Mouse (Mus musculus) telencephalon, adult 2 months (tissue): ENCODE measurements around the gene Exoc6.
"Not testable (repeated sequence)": the region's sequence is repeated elsewhere in the genome, so short reads cannot be mapped to it uniquely, and the experiment has no call there.

Source experiments
- DNase-seq: peaks from one replicate; pipeline ENCODE4 v3.0.0-alpha.2; 2011; ENCODE audit warnings: low read depth, low spot score

Gene Exoc6

DNA sequence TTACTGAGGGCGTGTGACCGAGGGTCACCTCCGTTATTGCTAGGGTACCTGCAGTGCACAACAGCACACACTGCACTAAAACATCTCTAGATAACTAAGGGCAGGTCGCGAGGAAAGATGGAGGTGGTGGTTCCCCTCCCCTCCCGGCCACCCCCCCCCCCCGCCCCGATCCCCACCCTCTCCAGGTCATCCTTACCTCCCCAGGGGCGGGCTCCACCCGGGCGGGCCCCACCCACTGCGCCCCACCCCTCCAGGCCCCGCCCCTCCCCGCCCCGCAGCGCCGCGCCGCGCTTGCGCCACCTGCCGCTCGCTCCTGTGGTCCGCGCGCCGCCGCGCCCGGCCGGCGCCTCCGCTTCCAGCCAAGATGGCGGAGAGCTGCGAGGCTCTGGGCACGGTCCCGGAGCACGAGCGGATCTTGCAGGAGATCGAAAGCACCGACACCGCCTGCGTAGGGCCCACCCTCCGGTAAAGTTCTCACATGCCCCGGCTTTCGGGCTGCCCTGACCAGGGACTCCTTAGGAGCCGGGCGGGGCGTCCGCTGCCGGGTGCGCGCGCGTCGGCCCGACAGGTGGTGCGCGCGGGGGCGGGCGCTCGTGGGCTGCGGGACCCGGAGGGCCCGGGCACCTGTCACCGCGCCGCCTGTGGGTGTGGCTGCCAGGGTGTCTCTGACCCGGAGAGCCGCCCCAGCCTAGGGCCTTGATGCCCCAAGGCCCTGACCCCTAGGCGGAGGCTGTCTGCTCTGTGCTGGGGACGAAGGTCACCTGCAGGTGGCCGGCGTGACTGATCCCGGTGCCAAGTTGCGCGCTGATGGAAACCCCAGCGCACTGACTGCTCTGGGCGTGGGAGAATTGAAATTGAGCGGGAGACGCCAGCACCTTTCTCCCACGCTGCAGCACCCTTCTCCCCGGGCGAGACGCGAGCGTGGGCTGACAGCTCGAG is at the start of gene Exoc6:
TSS of gene Exoc6 (plus strand) at position 318 of the 939 bp plus-strand sequence.
- DNase-seq: no peak

DNA sequence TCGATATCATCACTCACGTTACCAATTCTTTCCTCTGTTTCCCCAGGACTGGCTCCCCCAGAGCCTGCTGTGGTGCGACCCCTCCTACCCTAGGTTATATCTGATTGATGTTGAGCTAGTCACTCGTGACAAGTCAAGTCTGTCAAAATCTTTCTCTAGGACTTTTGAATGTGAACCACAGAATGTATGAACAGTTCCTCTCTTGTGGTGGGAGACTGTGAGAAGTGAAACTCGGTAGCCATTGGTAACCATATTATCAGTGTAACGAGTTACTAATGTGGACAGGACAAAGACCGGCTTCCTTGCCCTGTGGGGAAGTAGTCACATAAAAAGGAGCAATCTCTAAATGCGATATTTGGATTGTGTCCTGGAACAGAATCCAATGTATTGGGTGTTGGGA is 47.2 kb upstream of the Exoc6 start:
- no peak for DNase-seq

DNA sequence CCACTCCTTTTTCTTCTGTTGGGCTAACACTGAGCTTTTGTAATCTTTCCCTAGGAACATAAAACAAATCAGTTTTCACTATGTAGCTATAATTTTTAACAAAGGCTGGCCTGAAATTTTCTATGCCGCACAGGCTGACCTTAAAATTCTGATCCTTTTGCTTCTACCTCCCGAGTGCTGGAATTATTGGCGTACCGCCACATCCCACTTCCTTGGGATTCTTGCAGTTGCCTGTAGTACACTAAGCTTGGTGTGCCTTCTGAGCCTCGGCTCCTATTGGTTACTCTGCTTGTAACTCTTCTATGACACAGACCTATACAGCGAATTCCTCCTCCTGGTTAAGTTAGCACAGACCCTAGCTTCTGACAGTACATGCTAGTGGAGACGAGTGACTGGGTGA is 44.2 kb upstream of the Exoc6 start:
- no peak for DNase-seq

DNA sequence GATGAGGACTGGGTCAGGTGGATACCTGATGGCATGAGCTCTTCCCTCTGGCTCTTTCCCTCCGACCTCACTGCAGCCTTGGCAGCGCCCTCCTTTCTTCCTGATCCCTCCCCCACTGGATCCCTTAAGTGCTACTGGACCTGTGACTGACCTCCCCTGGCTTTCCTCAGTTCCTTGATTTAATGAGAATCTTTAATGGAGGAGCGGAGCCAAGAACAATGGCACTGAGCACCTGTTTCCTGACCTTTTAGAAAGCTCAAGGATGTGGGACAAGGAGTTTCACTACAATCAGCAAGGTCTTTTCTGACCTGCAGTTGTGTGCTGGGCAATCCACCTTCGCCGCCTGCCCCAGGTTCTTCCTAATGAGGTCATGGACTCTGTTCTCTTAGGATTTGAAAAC is 43.6 kb upstream of the Exoc6 start:
- no peak for DNase-seq

DNA sequence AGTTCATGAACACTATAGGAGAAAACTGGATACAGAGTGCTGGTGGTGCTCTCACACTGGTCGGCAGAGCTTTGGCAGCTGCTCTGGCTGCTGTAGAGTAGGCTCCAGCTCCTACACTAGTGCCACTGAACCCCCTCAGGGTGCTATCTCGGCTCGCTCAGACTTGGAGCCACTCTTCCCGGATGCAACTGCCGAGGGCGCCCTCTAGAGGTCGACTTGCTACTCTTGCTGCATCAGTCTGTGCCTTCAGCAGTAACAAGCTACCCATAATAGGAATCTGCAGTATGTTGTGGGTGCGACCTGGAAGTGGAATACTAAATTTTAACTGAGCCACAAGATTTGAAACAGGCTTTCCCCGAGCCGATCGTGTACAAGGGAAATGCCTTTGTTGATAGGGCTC is 40.5 kb upstream of the Exoc6 start:
- no peak for DNase-seq

DNA sequence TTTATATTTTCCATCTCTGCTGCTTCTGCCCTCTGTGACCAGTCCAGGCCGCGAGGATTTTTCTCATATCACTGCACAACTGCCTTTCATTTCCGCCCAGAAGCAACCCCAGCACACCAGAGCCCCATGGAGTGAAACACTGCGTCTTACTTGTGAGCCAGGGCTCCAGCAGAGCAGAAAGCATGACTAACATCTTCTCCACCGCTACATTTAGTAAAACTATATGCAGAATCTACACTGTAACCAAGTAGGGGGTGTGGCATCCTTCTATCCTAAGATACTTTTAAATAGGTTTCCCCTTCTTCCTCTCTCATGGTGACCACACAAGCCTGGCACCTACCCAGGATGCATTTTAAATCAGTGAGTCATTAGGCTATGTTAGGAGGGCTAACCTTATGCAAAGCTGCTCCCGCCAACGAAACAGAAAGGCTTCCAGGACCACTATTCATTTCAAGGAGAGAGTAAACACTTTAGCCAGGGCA is 35.4 kb upstream of the Exoc6 start:
- DNase-seq: no peak

DNA sequence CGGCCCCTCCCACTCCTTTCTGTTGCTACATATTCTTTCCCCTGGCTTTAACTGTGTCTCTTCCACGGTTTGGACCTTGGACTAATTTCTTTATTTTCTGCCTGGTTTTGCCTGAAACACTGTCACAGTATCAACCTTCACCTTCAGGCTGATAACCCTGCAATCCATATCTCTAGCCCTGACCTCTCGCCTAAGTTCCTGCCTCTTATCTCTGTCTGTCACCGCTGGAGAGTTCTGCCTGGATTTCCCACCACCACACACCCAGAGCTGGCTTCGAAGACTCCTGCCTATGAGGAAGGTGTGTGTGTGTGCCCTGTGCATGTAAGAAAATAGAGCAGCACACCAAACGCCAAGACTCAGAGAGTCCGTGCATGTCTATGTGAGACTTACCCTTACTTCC is 32.8 kb upstream of the Exoc6 start:
- DNase-seq: no peak

DNA sequence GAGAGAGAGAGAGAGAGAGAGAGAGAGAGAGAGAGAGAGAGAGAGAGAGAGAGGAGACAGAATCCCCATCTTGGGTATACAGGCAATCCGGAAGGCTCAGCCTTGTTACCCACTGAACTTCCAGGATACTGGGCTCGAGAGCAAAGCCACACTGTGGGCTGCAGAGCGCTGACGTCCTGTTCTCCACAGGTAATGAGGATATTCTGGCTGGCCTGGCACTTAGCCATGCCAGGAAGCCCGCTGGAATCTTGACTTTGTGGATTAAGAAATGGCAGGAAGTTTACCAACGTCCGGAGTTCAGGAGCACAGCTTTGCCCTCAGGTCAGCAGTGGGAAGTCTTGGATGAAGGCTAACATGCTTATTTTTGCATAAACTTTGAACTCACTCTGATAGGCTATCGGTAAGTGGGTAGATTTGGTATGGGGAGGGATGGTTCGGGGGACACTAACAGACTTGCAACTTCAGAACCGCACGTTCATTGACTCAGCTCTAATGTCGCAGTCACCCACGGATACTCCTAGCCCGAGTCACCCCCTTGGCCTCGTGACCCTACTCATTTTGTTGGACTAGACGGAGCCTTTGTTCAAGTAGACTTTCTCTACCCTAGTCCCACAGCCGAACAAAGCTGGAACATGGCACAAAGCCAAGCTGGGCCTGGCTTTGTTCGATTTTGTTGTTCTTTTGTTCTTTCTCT is 29.3 kb upstream of the Exoc6 start:
- no peak for DNase-seq

DNA sequence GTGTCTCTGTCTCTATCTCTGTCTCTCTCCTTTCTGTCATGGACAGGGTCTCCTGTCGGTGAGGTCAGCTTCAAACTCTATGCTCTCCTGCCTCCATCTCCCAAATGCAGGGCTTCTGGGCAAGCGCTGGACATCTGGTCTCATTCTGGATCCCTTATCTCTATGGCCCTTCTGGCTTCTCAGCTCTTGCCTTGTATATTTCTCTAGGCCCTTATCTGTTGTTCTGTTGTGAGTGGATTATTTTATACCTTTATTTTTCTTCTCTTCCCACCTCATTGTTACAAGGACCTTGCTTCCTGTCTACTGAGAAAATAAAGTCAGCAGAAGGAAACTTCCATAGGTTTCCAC is 28.8 kb upstream of the Exoc6 start:
- no peak for DNase-seq

DNA sequence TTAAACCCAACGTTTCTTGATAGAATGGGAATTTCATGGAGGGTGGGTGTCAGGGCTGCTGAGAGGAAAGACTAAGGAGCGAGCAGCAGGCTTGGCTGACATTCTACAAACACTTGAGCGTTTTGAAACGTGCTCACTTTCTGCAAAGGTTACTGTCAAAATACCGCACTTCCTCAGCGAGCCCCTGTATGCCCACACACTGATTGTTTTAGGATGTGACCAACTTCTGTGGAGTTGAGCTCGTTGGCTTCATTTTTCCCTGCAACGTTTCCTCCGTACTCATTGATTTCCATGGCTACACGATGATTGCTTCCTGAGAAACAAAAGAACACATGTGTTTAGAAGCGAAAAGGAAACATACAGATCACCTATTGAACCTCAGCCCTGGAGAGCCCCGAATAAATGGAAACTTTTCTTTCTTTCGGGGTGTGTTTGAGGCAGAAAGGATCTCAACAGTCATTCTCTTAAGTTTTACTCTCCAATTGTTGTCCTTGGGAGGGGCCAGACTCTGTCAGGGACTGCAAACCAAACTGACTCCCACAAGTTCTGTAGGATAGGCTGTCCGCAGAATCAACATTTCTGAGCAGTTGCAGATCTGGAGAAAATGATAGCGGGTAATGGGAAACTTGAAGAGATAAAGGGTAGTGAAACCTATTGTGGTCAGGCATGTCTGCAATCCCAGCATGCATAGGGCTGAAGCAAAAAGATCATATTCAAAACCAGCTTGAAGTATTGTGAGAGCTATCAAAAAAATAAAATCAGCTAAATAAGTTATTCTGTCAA is 26.7 kb upstream of the Exoc6 start:
- no peak for DNase-seq

DNA sequence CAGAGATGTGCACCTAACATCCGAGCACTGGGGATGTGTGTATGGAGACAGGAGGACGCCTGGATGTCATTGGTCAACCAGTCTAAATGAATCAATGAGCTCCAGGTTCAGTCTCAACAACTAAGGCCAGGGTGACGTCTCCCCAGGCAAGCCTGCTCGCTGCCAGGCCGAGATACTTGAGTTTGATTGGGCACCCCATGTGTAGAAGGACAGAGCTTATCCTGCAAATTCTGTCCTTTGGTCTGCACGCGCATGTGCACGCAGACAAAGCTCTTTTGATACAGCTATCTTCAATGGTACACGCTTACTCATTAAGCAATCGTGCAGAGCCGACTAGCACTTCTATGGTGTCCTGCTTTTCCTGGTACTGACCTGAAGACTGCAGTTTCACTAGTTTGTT is 24.3 kb upstream of the Exoc6 start:
- no peak for DNase-seq

DNA sequence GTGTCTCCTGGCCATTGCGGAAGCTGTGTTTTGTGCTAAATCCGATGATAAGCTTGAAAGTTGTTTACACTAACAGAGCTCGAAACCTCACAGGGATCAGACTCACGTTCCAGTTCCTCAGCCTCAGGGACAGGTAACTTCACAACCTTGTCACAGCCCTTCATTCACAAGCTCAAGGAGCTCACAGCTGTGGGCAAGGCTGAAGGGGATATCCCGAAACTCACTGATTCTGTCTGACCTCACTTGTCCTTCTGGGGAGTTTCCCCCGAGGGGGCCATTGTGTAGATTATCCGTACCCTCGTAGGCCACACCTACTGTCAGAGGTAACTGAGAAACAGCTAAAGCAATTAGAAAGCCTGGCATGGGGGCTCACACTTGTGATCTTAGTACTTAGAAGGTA is 23.4 kb upstream of the Exoc6 start:
- DNase-seq: no peak

DNA sequence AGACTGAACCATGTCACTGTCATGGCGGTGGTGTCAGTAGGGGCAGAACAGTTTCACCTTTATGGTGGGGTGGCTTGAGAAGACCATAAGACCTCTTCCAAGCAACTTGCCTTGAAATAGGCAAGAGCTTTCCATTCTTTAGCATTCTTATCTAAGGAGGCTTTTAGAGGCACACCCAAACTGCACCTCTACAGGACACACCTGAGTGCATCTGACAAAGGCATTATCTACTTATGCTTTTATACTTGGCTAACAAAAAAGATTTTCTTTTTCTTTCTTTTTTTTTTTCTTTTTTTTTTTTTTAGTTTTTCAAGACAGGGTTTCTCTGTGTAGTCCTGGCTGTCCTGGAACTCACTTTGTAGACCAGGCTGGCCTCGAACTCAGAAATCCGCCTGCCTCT is 22.5 kb upstream of the Exoc6 start:
- DNase-seq: not testable (repeated sequence)

DNA sequence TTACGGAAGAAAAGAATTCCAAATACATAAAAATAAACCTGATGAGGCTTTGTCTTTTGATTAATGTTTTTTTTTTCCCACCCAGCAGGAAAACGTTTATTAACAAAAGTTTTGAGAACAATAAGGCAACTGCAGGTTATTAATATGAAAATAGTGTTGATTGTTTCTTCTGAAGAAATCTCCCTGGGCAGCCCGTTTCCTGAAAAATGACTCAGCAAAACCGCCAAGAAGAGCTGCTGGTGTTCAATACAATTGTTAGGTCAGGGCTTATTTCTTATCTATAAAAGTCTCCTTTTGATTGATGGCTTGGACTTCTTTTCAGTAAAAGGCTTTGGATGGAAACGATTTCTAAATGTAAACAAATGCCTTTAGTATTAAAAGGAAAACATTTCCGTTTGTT is 21.6 kb upstream of the Exoc6 start:
- DNase-seq: no peak

DNA sequence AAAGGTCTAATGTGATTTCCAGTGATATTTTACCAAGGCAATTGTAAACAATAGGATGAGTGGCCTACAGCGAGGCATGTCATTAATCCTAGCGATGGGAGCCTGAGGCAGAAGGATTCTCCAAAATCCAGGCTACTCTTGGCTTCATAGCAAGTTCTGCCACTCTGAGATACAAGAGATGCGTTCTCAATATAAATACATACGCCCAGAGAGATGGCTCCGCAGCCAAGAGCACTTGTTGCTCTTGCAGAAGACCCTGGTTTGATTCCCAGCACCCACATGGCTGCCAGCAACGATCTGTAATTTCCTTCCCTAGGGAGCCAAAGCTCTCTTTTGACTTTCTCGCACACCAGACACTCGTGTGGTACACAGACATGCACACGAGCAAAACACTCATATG is 20.9 kb upstream of the Exoc6 start:
- DNase-seq: no peak

DNA sequence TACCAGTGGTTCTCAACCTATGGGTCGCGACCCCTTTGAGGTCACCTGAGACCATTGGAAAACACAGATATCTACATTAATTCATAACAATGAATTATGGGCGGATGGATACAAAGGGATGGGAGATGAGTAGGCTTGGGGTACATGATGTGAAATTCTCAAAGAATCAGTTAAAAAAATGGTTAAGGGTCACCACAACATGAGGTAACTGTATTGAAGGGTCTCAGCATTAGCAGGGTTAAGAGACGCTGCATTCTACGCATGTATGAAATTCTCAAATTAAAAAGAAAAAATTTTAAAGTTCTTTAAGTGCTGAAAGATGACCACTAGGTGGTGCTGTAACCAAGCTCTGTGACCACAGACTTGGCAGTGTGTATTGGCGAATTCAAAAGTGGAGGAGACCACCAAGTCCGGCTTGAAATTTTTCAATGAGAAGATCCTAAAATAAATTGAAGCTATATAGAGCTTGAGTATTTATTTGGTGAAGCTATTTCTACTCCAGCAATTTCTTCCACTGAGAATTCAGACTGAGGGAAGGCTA is 20.2 kb upstream of the Exoc6 start:
- peak; percentile 34 for DNase-seq

DNA sequence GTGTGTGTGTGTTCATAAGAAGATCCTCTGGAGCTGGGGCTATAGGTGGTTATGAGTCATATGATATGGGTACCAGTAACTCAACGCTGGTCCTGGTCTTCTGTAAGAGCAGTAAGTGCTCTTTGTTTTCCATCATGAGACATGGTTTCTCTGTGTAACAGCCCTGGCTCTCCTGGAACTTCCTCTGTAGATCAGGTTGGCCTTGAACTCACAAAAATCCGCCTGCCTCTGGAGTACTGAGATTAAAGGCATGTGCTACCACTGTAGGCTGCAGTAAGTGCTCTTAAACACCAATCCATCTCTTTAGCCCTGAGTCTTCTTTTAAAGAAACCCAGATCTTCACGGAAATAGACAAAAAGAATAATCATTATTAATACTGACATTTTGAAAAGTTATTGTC is 19.6 kb upstream of the Exoc6 start:
- DNase-seq: no peak

DNA sequence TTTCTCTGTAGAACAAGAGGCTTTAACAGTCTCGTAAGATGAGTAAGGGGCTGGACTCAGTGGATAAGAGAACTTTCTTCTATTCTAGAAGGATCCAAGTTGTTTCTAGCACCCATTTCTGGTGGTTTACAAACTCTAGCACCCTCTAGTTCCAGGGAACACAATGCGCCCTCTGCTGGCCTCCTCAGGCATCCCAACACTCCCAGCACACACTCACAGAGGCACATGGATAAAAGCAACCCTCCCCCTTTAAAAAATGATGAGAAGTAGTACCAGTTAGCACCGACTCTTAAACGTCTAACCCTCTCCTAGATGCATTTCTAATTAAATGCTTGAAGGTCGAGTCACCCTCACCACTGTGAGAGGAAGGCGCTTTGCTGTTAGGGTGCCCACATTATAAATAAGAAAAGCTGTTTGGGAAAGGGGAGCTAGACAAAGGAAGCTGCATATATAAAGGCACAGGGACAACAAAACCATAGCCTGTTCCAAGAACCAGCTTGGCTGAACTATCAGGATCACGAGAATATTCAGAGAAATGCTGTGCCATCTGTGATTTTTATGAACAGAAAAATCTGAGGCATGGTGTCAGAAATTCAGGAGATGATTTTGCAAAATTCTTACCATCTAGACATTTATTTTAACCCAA is 18.9 kb upstream of the Exoc6 start:
- DNase-seq: peak; percentile 45

DNA sequence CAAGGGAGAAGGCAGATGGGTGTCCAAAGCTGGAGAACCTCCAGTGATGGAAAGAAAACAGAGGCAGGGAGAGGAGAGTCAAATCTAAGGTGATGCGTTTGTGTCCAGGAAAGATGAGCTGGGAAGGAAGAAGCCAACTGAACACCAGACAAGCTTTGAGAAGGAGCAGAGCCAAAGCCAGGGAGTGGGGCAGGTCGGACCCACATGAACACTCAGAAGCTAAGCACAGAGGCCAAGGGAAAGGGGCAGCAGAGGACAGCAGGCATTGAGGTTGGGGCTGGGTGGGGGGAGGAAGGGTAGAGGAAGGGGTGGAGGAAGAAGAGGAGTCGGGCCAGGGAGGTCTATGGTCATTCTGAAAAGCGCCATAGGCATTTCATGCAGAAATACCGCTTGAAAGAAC is 17.0 kb upstream of the Exoc6 start:
- no peak for DNase-seq

DNA sequence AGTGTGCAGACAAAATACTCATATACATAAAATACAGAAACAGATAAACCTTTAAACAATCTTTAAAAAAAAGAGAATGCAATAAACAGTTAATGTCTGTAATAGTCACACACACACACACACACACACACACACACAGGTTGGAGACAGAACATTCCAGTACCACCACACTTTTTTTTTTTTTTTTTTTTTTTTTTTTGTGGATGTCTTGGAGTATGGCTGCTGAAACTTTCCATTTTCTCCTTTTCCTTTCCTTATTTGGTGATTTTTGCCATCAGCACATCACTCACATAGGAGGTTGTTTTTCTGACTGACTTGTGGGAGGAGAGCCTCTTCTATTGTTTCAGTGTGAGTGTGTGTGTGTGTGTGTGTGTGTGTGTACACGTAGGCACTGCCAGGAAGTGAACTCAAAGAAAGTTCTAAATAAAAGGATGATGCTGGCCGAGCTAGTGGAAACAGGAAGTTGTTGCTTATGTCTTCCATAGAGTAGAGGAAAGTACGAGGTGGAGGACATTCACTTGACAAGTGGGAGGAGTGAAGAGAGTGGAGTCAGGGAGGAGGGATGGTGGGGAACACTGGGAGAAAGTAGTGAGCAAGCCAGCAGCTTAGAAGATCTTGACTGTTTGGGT is 15.4 kb upstream of the Exoc6 start:
- DNase-seq: no peak

DNA sequence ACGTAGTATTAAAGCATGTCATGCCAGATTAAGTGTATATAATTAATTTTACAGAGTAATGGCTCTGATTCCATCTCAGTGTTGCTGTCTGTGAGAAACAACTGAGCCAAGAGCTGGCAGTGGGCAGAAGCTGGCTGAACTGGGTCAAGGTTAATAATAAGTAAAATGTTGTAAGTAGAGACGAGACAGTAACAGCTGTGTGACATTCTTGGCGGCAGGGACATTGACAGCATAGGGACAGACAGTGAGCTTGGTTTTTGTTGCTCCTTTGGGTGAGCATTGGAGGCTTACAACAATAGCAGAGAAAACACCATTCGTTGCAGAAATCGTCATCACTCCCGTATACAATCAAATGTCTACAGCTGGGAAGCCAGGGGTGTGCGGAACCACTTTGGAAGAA is 13.8 kb upstream of the Exoc6 start:
- DNase-seq: no peak
